Mouse (Mus musculus): ENCODE measurements at regions not wholly inside any gene's neighbourhood (a gene's known extent, or its start where the extent isn't known, plus 50 kb on each side); places are given as distances from the start of the nearest gene placed in this dataset.

DNA sequence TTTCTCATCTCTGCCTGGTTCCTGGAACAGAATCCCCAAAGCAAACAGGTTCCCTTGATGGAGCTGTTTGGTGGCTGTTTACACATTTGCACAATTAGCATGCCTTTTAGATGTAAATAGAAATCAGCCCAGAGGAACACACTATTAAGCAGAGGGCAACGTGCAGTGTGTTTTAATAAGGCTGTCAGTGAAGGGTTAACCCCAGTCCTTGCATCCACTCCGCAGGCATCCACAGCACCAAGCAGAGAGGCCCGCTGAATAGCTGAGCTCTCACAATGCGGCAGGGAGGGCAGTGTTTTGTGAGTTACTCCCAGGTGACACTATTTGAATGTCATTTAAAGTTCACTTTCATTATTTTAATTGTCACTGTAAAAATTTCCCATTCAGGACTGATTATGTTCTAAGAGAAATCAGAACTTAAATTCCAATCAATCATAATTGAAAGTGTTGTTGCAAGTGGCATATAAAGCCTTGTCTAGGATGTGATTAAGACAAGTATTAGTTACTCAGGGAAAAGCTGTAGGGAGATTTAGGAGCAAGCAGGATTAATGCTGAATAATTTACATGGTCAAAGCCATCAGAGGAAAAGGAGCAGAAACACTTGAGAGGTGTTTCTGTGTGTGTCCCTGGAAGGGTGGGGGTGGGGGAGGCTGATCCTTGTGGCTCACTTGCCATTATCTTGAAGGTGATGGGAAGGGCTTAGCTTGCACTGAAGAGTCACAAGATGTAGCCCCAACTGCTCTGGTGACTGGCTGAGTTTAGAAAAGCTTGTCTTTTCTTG, 528.1 kb downstream of the Gm9195 start:
- no peak for DNase-seq (ENCODE audit: low spot score in 2 of 2)
- intact Hi-C loops (cut with DNase I): no loop called here

DNA sequence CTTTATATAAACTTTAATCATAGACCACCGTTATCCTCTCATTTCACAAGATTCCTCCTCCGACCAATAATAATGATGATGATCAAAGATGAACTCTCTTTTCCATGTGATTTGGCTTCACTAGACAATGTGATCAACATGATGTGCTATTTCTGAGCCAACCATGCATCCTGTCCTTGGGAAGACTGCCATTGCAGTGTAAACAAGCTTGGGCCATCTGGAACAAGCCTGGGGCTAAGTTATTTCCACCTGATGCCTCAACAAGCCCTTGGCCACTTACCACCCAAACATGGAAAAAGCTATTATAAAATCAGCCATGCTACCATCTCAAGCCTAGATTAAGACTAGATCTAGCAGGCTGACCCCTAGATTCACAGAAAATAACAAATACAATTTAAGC, 542.9 kb downstream of the Gm9195 start:
- intact Hi-C loops (cut with DNase I): no loop called here
- no peak for DNase-seq (ENCODE audit: low spot score in 2 of 2)

DNA sequence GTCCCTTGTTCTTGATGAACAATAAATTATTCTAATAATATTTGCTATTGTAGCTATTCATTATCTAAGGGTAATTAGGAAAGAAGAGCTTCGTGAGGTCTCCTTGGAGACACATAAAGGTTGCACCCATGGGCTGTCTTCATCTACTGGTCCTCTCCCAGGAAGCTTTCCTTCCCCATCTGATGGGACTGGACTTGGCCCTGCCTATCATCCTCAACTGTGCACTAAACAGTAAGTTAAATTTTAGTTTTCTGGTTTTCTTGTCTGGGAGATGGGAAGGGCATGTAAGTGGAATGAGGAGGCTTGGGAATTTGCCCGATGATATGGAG, 554.5 kb downstream of the Gm9195 start:
- DNase-seq (ENCODE audit: low spot score in 2 of 2): no peak
- intact Hi-C loops (cut with DNase I): no loop called here

DNA sequence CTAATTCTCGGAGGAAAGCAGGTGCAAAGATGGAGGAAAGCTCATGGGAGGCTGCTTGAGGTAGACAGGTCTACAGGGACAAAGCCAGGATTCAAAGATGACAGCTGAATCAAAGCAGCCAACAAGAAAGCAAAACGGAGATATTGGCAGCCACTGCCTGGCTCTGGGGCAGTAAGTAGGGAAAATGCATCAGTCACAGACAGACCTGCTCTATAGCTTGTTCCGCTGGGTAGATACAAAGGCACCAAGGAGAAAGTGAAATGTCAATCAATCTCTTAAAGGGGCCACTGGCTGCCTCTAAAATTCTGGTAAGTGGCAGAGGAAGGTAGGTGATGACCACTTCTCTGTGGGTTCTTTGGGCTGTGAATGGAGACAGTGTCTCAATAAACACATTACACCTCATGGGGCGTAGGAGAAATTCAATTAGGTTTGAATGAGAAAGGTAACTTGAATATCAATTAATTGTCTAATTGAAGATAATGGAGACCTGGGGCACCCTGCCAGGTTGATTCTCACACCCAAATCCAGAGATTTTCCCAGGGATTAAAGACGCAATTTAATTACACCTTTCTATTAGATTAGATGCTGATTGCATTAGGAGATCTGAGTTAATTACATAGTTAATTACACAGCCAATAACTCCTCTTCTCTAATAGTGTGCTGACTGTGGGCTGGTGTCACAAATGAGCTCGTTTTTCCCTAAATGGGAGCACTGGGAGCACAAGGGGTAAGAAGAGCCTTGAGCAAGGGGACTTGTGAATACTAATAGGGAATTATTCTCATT, 555.1 kb downstream of the Gm9195 start:
- intact Hi-C loops (cut with DNase I): no loop called here
- no peak for DNase-seq (ENCODE audit: low spot score in 2 of 2)

DNA sequence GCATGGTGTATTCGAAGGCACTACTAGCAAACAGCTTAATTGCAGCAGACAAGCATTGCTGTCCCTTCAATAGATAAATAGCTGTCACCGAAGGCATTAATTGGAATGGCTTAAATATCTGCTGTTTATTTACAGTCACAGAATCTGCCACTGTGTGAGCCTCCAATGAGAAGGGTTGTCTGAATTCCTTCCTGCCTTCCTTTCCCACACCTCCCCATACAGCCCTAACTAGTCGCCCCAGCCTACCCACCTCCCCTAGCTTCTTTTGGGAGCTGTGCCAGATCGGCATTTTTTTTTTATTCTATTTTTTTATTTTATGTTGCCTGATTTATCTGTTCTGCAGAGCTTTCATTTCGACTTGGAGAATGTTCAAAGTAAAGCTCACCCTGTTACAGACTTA, 575.7 kb downstream of the Gm9195 start:
- intact Hi-C loops (cut with DNase I): no loop called here
- no peak for DNase-seq (ENCODE audit: low spot score in 2 of 2)

DNA sequence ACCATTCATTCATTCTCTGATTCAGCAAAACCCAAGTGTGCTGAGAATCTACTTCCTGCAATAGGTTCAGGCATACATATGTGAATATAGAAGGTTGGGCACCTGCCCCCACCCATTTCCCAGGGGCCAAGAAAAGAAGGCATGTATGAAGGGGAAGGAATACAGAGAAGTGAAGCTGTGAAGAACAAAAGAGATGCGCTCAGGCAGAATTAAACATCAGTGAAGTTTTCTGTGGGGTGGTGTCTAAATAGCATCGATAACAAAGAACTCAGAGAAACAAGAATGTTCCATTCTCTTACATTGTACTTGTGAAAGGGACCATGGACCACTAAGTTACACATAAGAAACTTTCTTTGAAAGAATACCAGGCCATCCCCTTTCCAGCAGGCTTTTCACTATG, 580.7 kb downstream of the Gm9195 start:
- intact Hi-C loops (cut with DNase I): no loop called here
- DNase-seq (ENCODE audit: low spot score in 2 of 2): no peak

DNA sequence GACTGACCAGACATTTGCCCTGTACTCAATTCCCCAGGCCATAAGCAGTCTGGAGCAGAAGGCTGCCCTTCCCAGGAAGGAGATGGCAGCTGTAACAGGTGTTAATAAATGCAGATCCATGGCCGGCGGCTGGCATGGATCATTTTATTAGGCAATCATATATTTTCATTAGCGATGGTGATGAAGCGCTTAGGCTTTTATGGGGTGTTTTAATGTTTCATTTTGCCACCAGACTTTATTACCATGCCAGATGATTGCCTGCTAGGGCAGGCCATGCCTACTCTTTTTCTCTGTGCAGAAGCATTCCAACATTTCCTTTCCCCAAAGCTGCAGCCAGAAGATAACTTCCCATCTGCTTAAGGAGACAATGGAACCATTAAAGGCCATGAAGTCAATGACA, 596.2 kb downstream of the Gm9195 start:
- DNase-seq (ENCODE audit: low spot score in 2 of 2): no peak
- intact Hi-C loops (cut with DNase I): no loop called here

DNA sequence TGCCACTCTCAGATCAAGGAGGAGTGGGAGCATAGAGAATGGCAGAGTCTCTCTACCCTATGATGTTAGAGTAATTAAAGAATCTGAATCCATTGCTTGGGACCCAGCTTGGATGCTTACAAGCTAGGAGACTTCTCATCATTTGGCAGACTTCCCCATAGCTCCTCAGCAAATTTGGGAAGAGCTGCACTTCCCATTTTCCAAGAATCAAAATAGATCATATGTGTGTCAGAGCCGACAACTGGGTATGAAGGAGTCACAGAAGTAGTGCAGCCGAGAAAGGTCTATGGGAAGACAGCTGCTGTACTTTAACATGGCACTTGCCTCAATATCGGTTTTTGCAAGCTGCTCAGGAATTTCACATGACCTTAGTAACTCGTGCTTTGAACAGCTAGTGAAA, 596.8 kb downstream of the Gm9195 start:
- peak; percentile 12 to 59 for DNase-seq (ENCODE audit: low spot score in 2 of 2)
- intact Hi-C loops (cut with DNase I): no loop called here

DNA sequence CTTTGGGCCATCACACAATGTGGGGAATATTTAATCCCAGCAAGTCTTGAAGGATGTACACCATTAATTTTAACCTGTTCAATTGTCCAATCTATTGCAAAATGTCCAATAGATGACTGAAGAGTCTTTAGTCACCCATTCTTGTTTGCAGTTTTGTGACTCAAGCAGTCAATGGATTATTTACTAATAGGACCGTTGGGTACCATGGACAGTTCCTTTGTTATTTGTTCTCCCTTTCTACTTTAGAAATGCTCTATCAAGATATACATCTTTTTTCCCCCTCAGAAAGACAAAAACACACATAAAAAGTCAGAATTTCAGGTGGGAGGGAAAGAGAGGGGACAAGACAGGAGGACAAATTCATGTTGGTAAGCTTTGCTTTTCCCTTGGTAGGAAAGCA, 598.3 kb downstream of the Gm9195 start:
- no peak for DNase-seq (ENCODE audit: low spot score in 2 of 2)
- intact Hi-C loops (cut with DNase I): no loop called here

DNA sequence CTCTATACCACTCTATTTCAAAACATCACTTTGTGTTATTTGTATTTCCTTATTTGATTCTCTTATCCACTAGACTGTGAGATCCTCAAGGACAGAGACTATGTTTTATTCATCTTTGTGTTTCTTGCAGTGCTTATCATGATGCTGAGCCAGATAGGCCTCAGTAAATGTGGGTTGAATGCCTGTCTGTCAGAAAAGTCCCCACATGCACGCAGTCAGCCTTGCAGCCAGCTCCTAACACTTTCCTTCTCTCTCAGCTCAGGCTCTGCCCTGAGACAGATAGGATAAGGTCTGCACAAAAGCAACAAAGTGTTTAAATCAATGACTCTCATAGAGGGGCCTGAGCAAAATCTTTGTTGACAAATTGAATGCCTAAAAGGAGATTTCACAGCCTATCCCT, 600.0 kb downstream of the Gm9195 start:
- intact Hi-C loops (cut with DNase I): no loop called here
- DNase-seq (ENCODE audit: low spot score in 2 of 2): no peak

DNA sequence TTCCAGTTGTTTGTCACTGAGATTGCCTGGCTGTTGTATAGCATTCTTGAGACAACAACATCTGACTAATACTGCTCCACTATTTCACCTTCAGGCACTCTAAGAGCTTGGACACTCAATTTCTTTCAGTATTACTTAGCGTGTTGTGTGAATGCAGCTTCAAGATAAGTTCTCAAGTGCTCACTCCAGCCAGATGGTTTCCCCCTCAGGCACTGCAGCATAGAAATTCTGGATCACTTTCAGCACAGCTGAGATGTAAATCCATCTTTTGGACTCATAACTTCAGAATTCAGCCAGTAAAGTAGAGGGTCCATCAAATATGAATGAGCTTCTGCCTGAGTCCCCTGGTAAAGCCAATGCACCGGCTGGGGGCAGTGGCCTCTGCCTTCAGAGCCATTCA, 608.8 kb downstream of the Gm9195 start:
- peak; percentile 24 to 30 for DNase-seq (ENCODE audit: low spot score in 2 of 2)

DNA sequence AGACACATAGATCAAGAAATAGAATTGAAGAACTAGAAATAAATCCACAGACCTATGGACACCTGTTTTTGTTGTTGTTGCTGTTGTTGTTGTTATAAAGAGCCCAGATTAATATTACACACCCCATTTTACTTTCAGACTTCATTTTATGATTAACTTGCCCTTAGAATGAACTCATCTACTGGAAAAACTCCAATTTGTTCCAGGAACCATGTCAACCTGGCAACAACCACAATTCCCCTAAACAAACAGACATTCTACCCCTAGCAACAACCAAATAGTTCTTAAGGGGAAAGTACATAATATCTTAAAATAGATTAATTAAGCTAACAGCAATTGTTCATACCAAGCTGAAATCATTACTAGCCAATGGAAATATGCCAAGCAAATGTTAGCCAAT, 646.1 kb downstream of the Gm9195 start:
- intact Hi-C loops (cut with DNase I): no loop called here

More for the DNA sequence above, 608.8 kb downstream of the Gm9195 start:
- intact Hi-C loops (cut with DNase I): no loop called here

DNA sequence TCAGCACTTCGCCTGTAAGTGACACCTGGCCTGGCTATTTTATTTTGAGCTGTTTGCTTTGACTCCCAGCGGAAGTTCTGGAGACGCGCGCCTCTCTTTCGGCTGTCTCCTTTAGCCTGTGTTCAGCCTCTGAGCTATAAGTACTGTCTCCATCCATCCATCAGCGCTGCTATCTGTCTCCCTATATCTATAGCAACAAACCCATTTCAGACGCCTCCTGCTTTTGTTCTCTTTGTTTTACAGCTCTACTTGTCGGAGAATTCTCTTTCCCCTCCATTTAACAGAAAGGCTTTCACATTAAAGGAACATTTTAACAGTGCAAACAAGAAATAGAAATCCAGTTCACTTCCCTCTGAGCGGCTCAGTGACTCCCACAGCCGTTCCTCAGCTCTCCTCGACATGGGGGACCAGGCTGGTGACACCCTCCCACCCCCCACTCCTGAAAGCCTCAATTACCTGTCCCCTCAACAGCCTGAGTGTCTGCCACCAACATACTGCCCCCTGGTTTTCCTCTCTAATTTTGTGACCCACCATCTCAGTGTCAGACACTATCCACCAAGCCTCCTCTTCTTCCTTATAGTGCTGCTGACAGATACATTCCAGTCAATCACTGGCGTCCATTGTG, 682.7 kb downstream of the Gm9195 start:
- no peak for DNase-seq (ENCODE audit: low spot score in 2 of 2)
- intact Hi-C loops (cut with DNase I): no loop called here

More for the DNA sequence above, 646.1 kb downstream of the Gm9195 start:
- no peak for DNase-seq (ENCODE audit: low spot score in 2 of 2)

DNA sequence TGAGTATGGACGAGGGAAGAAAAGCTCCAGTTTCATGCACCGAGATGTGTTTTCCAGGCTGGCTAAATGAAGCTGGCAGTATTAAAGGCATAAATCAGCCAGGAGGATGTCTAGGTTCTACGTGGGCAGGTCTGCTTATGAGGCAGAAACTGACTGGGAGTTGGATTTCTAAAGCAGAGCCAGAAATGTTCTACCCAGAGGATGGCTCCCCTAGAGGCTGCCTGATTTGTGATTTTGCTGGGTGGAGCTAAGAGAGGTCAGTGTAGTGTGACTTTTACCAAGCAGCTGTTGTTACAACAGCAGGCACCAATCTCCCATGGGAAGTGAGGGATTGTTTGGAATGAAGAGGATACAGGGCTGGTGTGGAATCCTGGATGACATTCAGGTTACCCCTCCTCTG, 686.0 kb downstream of the Gm9195 start:
- intact Hi-C loops (cut with DNase I): no loop called here
- peak in 1 of 2 experiments; percentile 9 for DNase-seq (ENCODE audit: low spot score in 2 of 2)

DNA sequence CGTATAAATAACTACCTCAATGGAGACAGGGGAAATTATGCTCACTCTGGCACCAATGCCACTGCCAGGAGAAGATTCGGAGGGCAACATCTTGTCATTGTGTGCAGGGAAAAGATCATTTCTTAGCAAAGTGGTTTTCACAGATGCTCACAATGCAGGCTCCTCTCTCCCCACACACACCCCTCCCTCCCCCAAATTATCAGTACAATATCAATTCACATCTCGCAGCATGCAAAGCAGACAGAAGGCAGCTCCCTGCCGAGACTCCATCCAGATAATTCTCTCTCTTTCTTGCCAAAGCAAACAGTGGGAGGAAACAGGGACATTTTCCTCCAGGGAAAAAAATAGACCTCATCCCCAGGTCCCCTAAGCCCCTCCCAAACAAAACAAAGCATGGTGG, 691.8 kb downstream of the Gm9195 start:
- intact Hi-C loops (cut with DNase I): no loop called here
- peak; percentile 6 to 10 for DNase-seq (ENCODE audit: low spot score in 2 of 2)

DNA sequence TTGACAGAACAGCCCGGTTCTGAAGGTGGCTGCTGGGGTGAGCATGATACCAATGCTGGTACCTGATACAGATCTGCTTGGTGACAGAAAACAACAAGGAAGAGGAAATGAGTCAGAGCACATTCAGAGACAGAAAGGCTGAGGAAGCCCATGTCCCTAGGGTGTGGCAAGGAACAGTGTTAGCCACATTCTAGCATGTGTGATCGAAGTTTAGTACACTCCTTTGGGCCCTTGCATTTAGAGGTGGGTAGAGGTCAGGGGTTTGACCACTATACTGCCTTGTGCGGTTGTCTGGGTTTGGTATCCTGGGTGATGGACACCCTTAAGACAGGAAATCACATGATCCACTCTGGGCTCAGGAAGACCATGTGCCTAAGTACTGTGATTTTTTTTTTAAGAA, 695.9 kb downstream of the Gm9195 start:
- DNase-seq (ENCODE audit: low spot score in 2 of 2): no peak
- intact Hi-C loops (cut with DNase I): no loop called here

DNA sequence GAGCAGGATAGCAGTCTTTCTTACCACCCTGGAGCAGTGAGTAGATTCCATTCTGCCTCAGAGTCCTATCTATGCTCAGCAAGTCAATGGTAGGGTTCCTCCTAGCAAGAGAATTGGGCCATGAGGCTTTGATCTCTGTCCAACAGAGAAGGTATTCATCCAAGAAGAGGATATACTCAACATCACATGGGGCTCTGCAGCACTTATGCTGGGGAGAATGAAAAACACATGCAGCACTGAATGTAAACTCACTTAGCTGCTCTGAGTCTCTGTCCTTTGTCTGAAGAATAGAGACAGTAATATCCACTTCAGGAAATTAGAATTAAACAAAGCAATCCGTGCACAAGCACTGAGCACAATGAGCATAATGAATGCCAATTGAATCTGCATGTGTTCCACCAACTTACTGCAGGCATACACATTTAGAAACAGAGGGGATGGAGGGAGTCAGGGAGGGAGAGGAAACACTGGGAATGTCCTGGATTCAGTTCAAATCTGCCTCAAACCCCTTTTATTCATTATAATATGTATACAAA, 714.6 kb downstream of the Gm9195 start:
- DNase-seq (ENCODE audit: low spot score in 2 of 2): no peak
- intact Hi-C loops (cut with DNase I): no loop called here

DNA sequence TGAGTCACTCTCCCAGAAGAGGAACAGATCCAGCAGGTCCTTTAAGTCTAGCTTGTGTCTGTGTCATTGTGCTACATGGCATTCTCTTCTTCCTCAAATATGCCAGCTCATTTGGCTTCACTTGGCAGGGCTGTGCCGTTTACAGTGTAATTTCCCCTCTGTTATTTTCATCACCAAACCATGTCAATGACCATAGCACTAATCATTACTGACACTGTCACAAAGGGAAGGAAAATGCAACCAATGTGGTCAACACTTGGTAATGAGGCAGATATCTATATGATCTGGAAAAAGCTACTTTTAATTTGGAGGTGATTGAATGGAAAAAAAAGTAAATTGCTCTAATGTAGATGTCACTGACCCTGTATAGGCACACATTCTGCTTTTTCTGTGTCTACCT, 724.8 kb downstream of the Gm9195 start:
- no peak for DNase-seq (ENCODE audit: low spot score in 2 of 2)
- intact Hi-C loops (cut with DNase I): no loop called here

DNA sequence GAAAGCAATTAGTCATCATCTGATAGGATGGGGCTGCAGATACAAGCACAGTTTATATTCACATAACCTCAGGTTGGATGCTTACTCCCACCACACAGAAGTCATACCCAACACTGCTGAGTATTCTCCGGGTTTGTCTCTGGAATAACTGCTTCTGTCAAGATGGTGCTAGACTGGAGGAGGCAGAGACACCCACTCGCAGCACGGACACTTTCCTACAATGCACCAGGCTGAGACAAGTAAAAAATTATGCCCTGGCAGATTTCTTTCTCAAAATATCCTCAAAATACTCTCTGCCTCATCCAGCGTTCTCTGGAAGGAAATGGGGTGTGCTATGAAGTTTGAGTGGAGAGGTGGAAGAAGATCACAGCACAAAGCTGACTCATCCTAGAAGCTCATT, 763.1 kb downstream of the Gm9195 start:
- intact Hi-C loops (cut with DNase I): no loop called here
- peak; percentile 64 to 81 for DNase-seq (ENCODE audit: low spot score in 2 of 2)

DNA sequence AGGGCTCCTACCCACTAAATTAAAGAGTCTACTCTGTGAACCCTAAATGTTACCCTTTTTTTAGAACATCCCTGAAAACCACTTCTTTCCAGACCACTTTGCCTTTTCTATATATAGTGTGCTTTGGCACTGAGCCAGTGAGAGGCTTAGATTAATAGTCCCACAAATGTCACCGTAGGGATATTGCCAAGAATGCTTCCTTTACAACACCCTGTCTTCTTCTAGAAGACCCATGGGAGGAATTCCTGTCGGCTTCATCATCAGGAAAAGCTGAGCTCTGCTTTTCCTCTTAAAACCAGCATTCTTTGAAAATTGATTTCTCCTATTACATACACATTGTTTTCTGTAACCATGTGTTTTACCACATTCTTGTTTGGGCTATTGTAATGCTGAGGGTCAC, 768.1 kb downstream of the Gm9195 start:
- intact Hi-C loops (cut with DNase I): no loop called here
- no peak for DNase-seq (ENCODE audit: low spot score in 2 of 2)

Measured in left cerebral cortex, postnatal 14 days (tissue).